Mouse (Mus musculus) neural tube, embryonic 14.5 days (tissue): ENCODE measurements around the gene Fgfr2. TPM values are rescaled to one million over a fixed set of nuclear protein-coding genes. Genes with fewer than 3 reads are reported as not detected.
A peak's percentile ranks its signal among the peaks of the same experiment; 100 is the strongest.

Experiments used
- ATAC-seq: fragments of 200-750 bp; cut with Nextera tagmentation; 2 replicates; pipeline ENCODE4 v1.8.0; 2017; ENCODE audit warnings: low read depth, mild to moderate bottlenecking, moderate TSS enrichment, moderate library complexity
- H3K27ac ChIP-seq: fragments of 300-500 bp; sonication (generic); 2 replicates; pipeline ENCODE4 v1.5.1; 2014; ENCODE audit warnings: low read depth, mild to moderate bottlenecking, control low read depth, low read length, moderate library complexity, mixed read lengths
- H3K27me3 ChIP-seq: fragments of 300-500 bp; sonication (generic); 2 replicates; pipeline ENCODE4 v1.6.1; 2014; ENCODE audit warnings: low read length; ENCODE audit not compliant: control insufficient read depth, insufficient read depth
- H3K36me3 ChIP-seq: fragments of 300-500 bp; sonication (generic); 2 replicates; pipeline ENCODE4 v1.6.1; 2014; ENCODE audit warnings: low read length, mixed read lengths; ENCODE audit not compliant: control insufficient read depth, insufficient read depth
- H3K4me1 ChIP-seq: fragments of 300-500 bp; sonication (generic); 2 replicates; pipeline ENCODE4 v1.6.1; 2014; ENCODE audit warnings: low read length; ENCODE audit not compliant: control insufficient read depth, insufficient read depth
- H3K4me2 ChIP-seq: fragments of 300-500 bp; sonication (generic); 2 replicates; pipeline ENCODE4 v1.6.1; 2014; ENCODE audit warnings: mild to moderate bottlenecking, low read depth, low read length, control low read depth
- H3K4me3 ChIP-seq: fragments of 300-500 bp; sonication (generic); 2 replicates; pipeline ENCODE4 v1.5.1; 2014; ENCODE audit warnings: low read depth, low read length, control low read depth, mixed read lengths
- H3K9ac ChIP-seq: fragments of 300-500 bp; sonication (generic); replicated peaks from 2 replicates; pipeline ENCODE4 v1.6.1; 2014; ENCODE audit warnings: low read depth, mild to moderate bottlenecking, control low read depth, low read length, mixed read lengths
- H3K9me3 ChIP-seq: fragments of 300-500 bp; sonication (generic); 2 replicates; pipeline ENCODE4 v1.6.1; 2016; ENCODE audit warnings: low read length; ENCODE audit not compliant: control insufficient read depth
- WGBS: fragments of 180-500 bp; shearing (Covaris S2); extraction: QIAGEN DNeasy Blood & Tissue Kit; methylation state at CpG from one replicate; pipeline ENCODE4 v1.1.7; 2014; 5-methylcytosine and 5-hydroxymethylcytosine counted together
- polyA plus RNA-seq: library from polyadenylated mRNA; unstranded; fragments of >200 nt; fragmentation: Nextera tagmentation; extraction: Ambion mirVana; gene quantifications from 2 replicates; pipeline ENCODE4 v1.2.1, GENCODE M21; 2014

Gene Fgfr2
- polyA plus RNA-seq, 1 experiment from 2014 or later = 28.1 TPM

- Histone ChIP-seq H3K27me3 (no peaks in the 10 kb centered on the region), H3K27ac (0 out of 2 replicates have a peak overlapping the region, but pooled peaks have one; percentile 2), H3K4me3 (no peak overlapping the region), H3K4me1 (peaks cover 11% of the 10 kb centered on the region), H3K9ac (no peak overlapping the region), H3K4me2 (no peak overlapping the region), H3K9me3 (no peaks in the 10 kb centered on the region), H3K36me3 (no peaks in the 10 kb centered on the region)
- ATAC-seq = peak; percentile 88
- WGBS = 39% methylated on average over 21 of the region's 21 CpGs
Measured at GRCm38 (mm10) chr7:130834299-130834698, 2288.9 kb downstream of the Fgfr2 start.

DNA sequence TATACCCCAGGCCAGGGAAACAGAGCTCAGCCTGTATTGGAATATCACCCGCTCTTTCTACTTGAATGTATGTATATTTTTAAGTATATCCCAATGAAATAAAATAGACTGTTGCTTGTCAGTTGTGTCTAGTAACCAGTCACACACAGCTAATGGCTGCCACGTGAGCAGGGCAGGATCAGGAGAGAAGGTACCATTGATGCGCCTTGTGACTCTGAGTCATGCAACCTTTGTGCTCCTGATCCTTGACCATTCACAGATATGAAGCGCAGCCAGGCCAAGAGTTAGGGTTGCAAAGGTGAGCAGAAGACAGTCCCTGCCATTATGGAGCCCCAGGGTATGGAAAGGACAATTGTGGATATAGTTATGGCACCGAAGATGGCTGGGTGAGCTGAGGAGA, 2291.6 kb downstream of the Fgfr2 start:
- Histone ChIP-seq H3K9ac (no peak overlapping the region), H3K27ac (no peak overlapping the region), H3K27me3 (no peaks in the 10 kb centered on the region), H3K36me3 (no peaks in the 10 kb centered on the region), H3K9me3 (no peaks in the 10 kb centered on the region), H3K4me2 (no peak overlapping the region), H3K4me3 (no peak overlapping the region), H3K4me1 (peaks cover 4% of the 10 kb centered on the region)
- WGBS = 93% methylated on average over 5 of the region's 5 CpGs
- no peak for ATAC-seq

- 84% methylated on average over 10 of the region's 10 CpGs for WGBS
- no peaks in the 10 kb centered on the region for H3K36me3 ChIP-seq
- no peak for ATAC-seq
- H3K27ac ChIP-seq = no peak overlapping the region
- no peaks in the 10 kb centered on the region for H3K9me3 ChIP-seq
- H3K9ac ChIP-seq = no peak overlapping the region
- H3K4me2 ChIP-seq = no peak overlapping the region
- no peaks in the 10 kb centered on the region for H3K4me1 ChIP-seq
- no peak overlapping the region for H3K4me3 ChIP-seq
- no peaks in the 10 kb centered on the region for H3K27me3 ChIP-seq
Measured at GRCm38 (mm10) chr7:130828475-130828874, 2294.7 kb downstream of the Fgfr2 start.

- H3K4me2 ChIP-seq = no peak overlapping the region
- WGBS = 92% methylated on average over 9 of the region's 9 CpGs
Measured at GRCm38 (mm10) chr7:130827844-130828403, 2295.2 kb downstream of the Fgfr2 start.

GRCm38 (mm10) chr7:130827431-130827830, 2295.7 kb downstream of the Fgfr2 start:
- WGBS = 63% methylated on average over 3 of the region's 3 CpGs
- no peak overlapping the region for H3K9ac ChIP-seq
- H3K4me1 ChIP-seq = no peaks in the 10 kb centered on the region
- H3K27me3 ChIP-seq = no peaks in the 10 kb centered on the region
- no peak for ATAC-seq
- no peak overlapping the region for H3K27ac ChIP-seq
- no peaks in the 10 kb centered on the region for H3K9me3 ChIP-seq
- H3K36me3 ChIP-seq = no peaks in the 10 kb centered on the region
- H3K4me3 ChIP-seq = no peak overlapping the region
- no peak overlapping the region for H3K4me2 ChIP-seq

More at GRCm38 (mm10) chr7:130827844-130828403, 2295.2 kb downstream of the Fgfr2 start:
- no peaks in the 10 kb centered on the region for H3K27me3 ChIP-seq
- H3K36me3 ChIP-seq = no peaks in the 10 kb centered on the region
- no peak overlapping the region for H3K27ac ChIP-seq
- H3K9me3 ChIP-seq = no peaks in the 10 kb centered on the region
- ATAC-seq = no peak
- no peak overlapping the region for H3K4me3 ChIP-seq
- H3K9ac ChIP-seq = no peak overlapping the region
- no peaks in the 10 kb centered on the region for H3K4me1 ChIP-seq

DNA sequence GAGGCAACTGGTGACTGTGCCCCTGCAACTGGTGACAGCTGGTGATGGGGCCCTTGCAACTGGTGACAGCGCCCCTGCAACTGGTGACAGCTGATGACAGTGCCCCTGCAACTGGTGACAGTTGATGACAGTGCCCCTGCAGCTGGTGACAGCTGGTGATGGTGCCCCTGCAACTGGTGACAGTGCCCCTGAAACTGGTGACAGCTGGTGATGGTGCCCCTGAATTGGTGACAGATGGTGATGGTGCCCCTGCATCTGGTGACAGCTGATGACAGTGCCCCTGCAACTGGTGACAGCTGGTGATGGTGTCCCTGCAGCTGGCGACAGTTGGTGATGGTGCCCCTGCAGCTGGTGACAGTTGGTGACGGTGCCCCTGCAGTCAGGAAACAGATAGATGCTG, 2296.8 kb downstream of the Fgfr2 start:
- H3K4me3 ChIP-seq = no peak overlapping the region
- no peak overlapping the region for H3K9ac ChIP-seq
- no peak overlapping the region for H3K27ac ChIP-seq
- no peaks in the 10 kb centered on the region for H3K9me3 ChIP-seq
- no peaks in the 10 kb centered on the region for H3K4me1 ChIP-seq
- H3K4me2 ChIP-seq = no peak overlapping the region
- no peaks in the 10 kb centered on the region for H3K27me3 ChIP-seq
- ATAC-seq = no peak
- H3K36me3 ChIP-seq = no peaks in the 10 kb centered on the region
- 78% methylated on average over 3 of the region's 3 CpGs for WGBS

- Histone ChIP-seq H3K4me2 (no peak overlapping the region), H3K27ac (no peak overlapping the region), H3K4me1 (no peaks in the 10 kb centered on the region), H3K27me3 (no peaks in the 10 kb centered on the region), H3K9ac (no peak overlapping the region), H3K36me3 (no peaks in the 10 kb centered on the region), H3K9me3 (no peaks in the 10 kb centered on the region), H3K4me3 (no peak overlapping the region)
- ATAC-seq = no peak
- 83% methylated on average over 9 of the region's 9 CpGs for WGBS
Measured at GRCm38 (mm10) chr7:130823992-130824391, 2299.2 kb downstream of the Fgfr2 start.

DNA sequence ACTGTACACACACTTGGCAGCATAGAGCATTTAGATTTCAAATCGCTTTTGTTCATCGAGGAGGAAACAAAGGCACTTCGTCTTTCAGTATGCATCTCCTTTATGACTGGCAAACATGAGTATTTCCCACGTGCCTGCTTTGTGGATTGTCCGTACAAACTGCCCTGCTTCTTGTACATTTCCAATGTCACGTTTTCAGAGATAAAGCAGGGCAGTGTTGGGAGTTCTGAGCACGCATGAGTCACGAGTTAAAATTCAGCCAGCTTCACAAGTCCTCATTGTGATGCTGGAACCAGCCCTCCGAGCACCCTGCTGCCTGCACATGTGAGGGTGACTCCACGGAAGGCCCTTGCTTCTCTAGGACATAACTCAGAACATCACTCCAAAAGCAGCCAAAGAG, 2303.5 kb downstream of the Fgfr2 start:
- ATAC-seq = no peak
- Histone ChIP-seq H3K4me1 (no peaks in the 10 kb centered on the region), H3K9ac (no peak overlapping the region), H3K27ac (no peak overlapping the region), H3K27me3 (no peaks in the 10 kb centered on the region), H3K36me3 (no peaks in the 10 kb centered on the region), H3K4me3 (no peak overlapping the region), H3K9me3 (no peaks in the 10 kb centered on the region), H3K4me2 (no peak overlapping the region)
- 63% methylated on average over 10 of the region's 10 CpGs for WGBS

DNA sequence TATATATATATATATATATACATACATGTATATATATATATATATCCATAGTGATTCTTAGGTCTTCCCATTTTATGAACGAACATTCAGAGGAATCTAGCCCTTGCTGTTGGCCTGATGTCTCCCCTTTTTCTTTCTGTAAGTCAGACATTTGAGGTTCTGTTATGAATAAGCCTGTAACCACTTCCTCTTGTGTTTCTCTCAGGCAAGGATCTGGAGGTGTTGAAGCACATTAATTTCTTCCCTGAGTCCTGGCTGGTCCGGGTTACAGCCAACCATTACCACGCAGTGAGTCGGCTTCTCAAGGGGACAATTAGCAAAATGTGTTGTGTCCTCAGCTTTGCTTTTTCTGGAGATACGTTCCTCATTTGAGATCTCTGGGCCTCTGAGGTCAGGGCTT, 2304.3 kb downstream of the Fgfr2 start:
- no peaks in the 10 kb centered on the region for H3K9me3 ChIP-seq
- no peaks in the 10 kb centered on the region for H3K4me1 ChIP-seq
- H3K4me3 ChIP-seq = no peak overlapping the region
- H3K27ac ChIP-seq = no peak overlapping the region
- 74% methylated on average over 5 of the region's 5 CpGs for WGBS
- no peaks in the 10 kb centered on the region for H3K27me3 ChIP-seq
- no peak overlapping the region for H3K9ac ChIP-seq
- no peaks in the 10 kb centered on the region for H3K36me3 ChIP-seq
- ATAC-seq = no peak
- no peak overlapping the region for H3K4me2 ChIP-seq
